Mouse (Mus musculus): Measurements from ENCODE around the gene Ankrd13a.

Gene Ankrd13a

DNA sequence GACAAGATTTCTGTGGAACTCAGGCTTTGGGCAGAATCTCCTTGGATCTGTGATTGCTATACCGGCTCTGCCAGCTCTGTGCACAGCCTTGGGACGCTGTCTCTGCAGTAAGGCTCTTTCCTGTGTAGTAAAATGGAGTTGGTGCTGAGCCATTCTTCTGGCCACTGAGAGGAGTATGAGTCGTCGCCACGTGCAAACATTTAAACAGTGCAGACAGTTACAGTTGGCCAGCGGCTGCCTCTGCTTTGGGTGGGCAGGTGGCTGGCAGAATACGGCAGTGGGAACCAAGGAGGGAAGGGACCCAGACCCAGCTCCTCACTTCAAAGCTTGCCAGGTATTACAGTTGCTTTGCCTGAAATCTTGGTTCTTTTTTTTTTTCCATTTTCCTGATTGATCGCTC lies 22.8 kb downstream of the Ankrd13a start:
- ATAC-seq (ENCODE audit: low TSS enrichment): 0 out of 2 replicates have a peak, but pooled peaks have one; percentile 11

DNA sequence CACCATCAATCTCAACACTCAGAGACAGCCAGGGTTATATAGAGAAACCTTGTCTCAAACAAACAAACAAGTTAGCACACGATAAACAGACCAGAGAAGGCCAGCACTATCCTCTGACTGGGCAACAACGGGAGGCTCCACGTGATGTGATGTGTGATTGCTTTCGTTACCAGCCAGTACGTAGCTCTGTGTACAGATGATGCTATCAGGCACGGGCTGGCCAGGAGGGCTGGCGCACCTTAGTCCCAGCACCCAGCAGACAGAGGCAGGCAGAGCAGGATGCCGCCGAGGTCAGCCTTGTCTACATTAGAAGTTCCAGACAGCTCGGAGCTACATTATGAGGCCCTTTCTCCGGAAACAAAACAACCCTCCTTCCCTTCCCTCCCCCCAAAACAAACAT lies 25.4 kb downstream of the Ankrd13a start:
- ATAC-seq (ENCODE audit: low TSS enrichment): no peak

DNA sequence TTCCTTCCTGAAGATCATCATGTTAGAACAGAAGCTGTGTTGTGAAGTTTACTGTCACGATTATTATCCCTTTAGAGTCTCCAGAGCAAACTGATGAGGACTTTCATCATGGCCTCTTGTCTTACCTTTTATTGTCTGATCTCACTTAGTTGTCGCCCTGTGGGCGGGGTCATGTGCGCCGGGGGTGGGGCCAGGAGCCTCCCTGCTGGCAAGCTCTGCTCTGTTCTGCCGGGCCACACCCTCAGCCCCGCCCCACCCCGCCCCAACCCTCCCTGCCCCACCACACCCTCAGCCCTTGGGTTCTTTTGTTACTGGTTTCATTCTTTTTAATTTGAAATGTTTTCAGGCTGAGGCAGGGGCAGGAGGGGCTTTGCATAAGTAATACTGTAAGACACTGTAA lies 26.6 kb downstream of the Ankrd13a start:
- no peak for ATAC-seq (ENCODE audit: low TSS enrichment)

DNA sequence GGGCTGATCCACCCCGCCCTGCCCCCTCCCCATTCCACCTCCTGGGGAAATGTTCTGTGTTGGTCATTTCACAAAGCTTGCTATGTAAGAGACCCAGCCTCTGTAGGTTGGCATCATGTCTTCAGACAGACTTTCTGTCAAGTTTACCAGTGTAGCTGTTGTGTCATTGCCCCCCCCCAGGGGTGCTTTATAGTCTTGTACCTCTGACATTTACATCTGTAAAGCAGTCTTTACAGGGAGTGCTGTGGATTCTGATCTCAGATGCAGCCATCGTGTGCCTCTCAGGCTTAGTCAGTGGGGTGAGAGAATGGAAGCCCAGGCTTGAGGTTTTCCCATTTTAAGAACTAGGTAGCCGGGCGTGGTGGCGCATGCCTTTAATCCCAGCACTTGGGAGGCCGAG lies 27.4 kb downstream of the Ankrd13a start:
- ATAC-seq (ENCODE audit: low TSS enrichment): no peak

DNA sequence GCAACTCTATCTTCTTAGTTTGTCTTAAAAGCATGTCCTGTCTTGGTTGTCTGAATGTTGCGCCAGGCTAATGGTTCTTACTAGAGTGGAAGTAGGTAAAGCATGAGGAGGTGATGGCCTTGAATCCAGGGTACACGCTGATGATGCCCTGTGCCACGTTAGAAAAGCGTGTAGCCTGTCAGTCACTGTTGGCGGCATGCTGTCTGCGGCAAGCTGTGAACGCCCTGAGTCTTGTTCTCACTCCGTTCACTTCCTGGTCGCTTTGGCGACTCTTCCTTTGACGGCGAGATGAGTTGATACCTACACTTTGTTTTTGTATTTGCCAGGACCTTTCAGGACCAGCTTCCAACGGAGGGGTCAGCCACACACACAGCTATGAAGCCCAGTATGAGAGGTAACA lies 28.8 kb downstream of the Ankrd13a start:
- ATAC-seq (ENCODE audit: low TSS enrichment): no peak

DNA sequence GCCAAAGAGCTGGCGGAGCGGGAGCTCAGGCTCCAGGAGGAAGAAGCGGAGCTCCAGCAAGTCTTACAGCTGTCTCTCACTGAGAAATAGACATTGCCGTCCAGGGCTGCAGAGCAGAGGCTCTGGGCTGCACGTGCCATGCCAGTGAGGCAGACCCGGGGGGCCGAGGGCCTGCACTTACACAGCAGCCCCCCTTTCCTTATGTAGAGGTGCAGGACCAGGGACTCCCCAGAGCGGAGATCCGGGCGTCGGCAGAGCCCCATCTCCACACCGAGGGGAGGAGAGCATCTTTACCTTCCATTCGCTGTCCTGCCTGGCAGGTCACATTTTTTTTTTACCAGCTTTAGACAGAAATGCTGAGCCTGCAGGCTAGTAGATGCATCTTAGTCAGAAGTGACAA lies 29.9 kb downstream of the Ankrd13a start:
- ATAC-seq (ENCODE audit: low TSS enrichment): no peak

DNA sequence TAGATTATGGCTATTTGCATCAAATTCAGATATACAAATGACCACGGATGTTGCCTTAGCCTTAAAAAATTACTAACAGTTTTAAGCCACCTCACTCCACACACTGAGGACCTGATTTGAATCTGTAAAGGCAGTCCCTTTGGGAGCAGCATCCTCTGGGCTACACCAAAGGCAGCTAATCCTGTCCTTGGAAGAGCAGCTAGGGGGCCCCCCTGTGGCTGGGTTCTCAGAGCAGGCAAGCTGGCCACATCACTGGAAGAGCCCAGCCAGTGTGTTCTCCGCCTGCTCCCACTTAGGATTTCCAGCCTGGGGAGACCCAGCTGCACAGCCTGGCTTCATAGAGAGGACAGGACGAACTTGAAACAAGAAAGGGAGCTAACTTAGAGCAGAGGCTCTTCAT lies 30.5 kb downstream of the Ankrd13a start:
- ATAC-seq (ENCODE audit: low TSS enrichment): peak; percentile 88

DNA sequence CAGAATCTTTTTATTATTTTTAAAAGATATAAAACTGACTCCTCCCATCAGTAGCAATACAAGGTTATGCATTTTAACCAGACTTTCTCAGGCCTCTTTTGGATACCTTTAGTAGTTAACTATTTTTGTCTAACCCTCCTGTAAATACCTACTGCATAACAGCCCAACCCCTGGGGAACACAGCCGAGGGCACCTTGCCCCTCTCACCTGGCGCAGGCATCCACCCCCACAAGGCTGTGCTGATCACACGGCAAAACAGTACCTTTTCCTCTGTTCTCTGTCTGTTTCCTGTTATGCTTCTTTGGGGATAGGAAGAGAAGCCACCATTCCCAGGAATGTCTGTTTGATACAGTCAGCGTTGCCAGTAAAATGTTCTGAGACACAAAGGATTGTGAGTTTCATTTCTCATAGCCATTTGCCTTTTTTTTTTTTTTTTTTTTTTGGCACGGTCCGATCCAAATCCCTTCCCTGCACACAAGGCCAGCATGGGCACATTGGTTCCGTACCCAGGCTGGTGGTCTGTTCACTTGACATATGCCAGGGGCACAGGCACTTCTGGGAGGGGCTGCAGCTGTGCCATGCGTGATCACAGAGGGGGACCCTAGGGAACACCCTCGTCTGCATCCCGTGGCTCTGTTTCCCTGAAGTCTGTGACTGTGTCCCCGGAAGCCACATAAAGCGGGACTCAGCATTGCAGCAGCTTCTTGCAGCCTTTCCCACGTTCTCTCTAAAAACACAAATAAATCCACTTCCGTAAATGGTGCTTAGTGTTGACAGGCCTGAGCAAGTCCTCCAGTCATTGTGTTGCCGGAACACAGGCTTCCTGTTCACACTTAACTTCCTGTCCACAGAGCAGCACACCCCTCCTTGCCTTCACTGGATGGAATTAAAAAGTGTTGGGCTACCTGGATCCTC lies 31.2 kb downstream of the Ankrd13a start:
- ATAC-seq (ENCODE audit: low TSS enrichment): no peak

DNA sequence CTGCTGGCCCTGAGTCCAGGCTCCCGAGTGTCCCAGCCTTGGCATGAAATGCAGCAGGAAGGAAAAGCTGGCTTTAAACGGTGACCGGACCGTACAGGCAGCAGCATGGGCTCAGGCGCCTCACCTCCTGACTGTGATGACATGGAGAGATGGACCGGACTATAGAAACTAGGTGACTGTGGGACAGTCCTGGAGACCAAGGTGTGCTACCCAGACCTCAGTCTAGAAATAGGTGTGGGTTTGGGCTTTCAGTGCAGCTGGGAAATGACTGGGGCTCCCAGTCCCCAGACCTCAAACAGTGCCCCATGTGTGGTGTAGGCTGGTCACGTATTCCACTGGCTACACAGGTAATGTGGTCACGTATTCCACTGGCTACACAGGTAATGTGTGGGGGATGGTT lies 32.2 kb downstream of the Ankrd13a start:
- ATAC-seq (ENCODE audit: low TSS enrichment): no peak

DNA sequence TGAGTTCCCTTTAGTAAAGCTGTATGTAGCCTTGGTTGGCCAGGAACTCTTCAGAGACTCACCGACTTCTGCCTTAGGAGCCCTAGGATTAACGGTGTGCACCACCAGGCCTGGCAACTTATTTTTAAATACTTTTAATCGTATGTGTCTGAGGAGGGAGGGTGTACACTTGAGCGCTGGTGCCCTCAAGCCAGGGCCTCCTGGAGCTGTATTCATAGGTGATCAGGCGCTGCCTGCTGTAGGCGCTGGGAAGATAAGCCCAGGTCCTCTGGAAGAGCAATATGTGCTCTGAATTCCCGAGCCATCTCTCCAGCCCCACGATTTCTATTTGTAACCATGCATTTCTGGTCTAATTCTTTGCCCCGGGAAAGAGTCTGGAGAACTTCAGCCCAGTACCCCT lies 32.6 kb downstream of the Ankrd13a start:
- no peak for ATAC-seq (ENCODE audit: low TSS enrichment)

DNA sequence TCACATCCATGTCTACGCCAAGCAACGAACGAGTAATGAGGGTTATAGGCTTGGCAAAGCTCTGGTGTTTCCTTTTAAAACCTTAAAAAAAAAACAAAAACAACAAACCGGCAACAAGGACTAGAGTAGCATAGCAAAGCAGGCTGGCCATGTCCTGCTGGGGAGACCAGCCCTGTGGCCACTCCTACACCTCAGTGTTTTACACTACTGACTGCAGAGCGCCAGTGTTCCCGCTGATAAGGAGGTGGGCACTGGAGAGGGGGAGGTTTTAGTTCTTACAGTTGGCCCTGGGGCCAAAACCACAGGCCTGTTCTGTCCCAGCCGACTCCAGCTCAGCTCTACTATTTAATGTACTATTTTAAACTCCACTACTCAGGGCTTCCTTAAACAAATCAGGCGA lies 33.0 kb downstream of the Ankrd13a start:
- no peak for ATAC-seq (ENCODE audit: low TSS enrichment)

DNA sequence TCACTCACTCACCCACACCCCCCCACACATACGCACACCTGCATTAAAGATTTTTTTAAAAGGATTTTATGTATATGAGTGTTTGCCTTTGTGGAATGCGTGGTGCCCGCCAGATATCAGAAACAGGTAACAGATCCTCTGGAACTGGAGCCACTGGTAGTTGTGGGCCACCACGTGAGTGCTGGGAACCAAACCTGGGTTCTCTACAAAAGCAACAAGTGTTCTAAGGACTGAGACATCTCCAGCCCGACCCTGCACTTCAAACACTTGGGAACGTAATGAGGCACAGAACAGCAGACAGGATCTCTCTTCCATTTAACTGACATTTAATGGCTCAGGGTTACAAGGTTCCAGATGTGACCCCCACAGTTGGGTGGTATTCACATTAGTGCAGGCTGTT lies 33.4 kb downstream of the Ankrd13a start:
- ATAC-seq (ENCODE audit: low TSS enrichment): no peak

DNA sequence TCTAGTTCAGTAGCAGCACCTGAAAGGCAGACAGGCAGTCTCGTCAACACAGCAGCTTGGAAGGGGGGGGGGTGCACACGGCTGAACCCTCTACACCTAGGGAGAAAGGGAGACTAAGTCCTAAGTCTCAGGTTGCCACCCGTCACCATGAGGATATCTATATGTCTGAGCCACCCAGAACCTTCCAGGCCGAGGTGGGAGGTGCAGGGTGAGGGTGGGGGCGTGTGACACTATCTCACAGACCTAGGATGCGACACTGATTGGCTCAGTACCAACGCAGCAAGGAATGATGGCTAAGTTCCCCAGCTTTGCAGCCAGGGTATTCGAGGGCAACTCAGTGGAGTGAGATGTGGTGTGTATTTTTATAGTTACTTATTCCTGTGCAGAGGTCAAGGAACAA lies 33.9 kb downstream of the Ankrd13a start:
- ATAC-seq (ENCODE audit: low TSS enrichment): no peak

DNA sequence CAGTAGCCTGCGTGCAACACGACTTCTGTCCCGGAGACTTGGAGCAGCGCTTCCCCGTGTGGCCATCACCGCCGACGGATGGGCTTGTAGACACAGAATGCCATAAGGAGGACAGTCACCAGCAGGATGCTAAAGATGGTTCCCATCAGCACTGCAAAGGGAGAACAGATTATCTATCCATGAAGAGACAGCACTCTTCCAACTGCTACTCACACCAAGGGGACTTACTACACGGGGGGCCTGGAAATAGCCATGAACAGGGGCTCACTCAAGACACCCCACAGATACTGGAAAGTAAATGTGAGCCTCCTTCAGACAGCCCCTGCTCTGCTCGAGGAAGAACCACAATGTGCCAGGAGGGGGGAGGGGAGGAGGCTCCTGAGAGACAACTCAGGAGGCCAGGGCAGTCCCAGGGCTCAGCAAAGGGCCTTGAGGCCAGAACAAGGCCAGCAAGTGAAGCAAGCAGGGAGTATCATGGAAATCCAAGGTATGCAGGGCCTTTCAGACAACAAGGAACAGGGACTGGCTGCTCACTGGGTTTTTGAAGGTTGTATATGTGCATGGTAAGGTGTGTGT lies 34.8 kb downstream of the Ankrd13a start:
- ATAC-seq (ENCODE audit: low TSS enrichment): no peak

DNA sequence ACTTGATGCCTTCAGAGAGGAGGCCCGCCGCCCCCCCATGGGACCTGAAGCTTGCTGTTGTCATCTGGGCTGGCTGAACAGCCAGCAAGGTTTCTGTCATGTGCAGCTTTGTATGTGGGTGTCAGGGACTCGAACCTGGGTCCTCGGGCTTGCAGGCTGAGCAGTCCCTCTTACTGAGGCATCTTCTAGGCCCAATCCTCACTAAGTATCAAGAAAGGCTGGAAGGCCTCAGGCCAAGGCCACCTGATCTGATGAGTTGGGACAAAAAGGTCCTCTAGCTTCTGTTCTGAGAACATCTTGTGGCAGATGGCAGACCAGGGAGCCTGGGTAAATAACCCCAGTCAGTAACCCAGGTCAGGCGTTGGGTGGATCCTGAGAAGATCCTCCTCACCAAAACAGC lies 35.3 kb downstream of the Ankrd13a start:
- ATAC-seq (ENCODE audit: low TSS enrichment): no peak

DNA sequence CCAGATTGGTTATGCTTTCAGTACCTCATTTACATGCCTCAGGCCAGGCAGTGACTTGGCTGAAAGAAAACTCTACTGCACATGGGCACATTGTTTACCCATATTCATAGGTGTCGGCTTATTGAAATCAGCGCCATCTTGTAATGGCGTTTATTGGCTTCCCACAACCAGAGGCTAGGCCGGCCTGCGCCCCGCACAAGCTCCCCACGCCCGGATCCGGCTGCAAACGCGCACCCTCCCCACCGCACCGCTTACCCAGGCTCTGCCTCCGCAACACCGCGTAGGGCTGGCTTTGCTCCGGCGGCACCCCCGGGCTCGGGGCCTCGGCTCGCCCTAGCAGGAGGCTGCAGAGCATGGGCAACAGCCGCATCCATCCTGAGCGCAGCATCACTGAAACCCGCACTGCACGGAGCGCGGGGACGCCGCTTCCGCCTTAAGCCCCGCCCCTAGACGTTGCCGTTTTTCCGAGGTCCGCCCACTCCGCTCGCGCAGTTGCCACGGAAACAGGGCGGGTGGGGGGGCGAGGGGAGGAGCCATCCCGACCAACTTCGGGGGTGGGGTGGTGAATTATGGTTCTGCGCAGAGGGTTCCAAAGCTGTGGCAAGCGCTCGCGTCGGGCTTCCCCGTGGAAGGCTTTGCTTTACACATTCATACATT lies 39.2 kb downstream of the Ankrd13a start:
- ATAC-seq (ENCODE audit: low TSS enrichment): peak; percentile 96

DNA sequence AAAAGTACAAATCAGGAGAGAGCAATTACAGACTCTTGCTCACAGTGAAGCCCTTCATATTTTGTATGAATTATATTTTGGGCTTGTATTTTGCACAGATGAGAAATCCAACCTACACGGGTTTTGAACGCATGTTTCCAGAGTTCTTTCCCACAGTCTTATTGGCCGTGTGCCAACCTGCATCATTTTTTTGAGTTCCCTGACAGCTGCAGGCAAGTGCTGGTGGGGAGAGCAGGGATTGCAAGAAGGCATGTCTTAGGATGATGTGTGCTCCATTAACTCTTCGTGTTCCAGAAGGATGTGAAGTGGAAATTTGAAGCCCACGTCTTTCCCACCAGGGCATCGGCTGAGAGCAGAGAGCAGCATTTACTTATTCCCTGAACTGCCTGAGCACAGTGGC lies 42.1 kb downstream of the Ankrd13a start:
- no peak for ATAC-seq (ENCODE audit: low TSS enrichment)

DNA sequence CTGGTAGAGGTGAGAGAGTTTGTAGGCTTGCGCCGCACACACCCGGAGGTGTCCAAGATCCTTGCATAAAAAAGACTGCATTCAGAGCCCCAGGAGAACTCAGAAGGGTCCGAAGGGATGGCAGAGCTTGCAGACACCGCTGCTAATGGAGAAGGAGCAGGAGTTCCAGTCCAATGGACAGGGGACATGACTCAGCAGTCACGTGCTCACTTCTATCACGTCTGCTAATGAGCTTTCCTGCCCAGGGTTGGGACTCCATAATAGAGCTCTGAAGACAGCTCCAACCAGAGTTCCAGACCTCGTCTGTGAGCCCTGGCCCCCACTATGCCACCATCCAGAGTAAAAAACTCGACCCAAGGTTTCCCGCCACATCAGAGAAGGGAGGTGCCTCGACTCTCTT lies 43.6 kb downstream of the Ankrd13a start:
- ATAC-seq (ENCODE audit: low TSS enrichment): no peak

DNA sequence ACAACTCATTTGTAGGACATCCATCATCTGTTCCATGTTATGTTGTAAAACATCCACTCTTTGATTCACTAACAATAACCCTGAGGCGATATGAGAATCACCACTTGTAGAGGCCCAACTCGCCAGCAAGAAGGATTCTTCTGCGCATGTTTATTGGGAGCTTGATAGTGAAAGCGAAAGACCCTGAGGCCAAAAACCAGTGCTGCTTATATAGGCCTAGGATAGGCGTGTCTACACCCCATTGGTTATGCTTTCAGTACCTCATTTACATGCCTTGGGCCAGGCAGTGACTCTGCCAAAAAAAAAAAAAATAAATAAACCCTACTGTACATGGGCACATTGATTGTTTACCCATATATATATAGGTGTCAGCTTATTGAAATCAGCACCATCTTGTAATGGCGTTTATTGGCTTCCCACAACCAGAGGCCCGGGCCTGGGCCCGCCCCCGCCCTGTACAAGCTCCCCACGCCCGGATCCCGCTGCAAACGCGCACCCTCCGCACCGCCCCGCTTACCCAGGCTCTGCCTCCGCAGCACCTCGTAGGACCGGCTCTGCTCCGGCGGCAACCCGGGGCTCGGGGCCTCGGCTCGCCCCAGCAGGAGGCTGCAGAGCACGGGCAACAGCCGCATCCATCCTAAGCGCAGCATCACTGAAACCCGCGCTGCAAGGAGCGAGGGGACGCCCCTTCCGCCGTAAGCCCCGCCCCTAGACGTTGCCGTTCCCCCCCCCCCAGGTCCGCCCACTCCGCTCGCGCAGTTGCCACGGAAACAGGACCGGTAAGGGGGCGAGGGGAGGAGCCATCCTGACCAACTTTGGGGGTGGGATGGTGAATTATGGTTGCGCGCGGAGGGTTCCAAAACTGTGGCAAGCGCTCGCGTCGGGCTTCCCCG lies 48.6 kb downstream of the Ankrd13a start, which contains the start of gene 1500011B03Rik:
Gene 1500011B03Rik, minus strand, starts transcription at position 673 of the 893 bp plus-strand sequence.
- ATAC-seq (ENCODE audit: low TSS enrichment): peak; percentile 82

DNA sequence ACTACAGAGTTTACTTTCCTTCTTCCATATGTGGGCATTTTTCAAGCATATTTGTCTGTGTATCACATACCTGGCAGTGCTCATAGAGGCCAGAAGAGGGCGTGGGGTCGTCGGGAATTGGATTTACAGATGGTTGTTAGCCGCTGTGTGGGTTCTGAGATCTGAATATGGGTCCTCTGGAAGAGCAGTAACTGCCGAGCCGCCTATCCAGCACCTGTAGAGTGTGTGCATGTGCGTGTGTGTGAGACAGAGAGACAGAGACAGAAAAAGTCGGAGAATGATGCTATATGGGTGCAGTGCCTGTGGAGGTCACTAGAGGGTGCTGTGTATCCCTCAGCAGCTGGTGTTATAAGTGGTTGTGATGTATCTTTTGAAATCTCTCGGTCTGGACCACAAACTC lies 49.7 kb downstream of the Ankrd13a start:
- peak; percentile 22; the same call in 1 of the 2 replicates for ATAC-seq (ENCODE audit: low TSS enrichment)

DNA sequence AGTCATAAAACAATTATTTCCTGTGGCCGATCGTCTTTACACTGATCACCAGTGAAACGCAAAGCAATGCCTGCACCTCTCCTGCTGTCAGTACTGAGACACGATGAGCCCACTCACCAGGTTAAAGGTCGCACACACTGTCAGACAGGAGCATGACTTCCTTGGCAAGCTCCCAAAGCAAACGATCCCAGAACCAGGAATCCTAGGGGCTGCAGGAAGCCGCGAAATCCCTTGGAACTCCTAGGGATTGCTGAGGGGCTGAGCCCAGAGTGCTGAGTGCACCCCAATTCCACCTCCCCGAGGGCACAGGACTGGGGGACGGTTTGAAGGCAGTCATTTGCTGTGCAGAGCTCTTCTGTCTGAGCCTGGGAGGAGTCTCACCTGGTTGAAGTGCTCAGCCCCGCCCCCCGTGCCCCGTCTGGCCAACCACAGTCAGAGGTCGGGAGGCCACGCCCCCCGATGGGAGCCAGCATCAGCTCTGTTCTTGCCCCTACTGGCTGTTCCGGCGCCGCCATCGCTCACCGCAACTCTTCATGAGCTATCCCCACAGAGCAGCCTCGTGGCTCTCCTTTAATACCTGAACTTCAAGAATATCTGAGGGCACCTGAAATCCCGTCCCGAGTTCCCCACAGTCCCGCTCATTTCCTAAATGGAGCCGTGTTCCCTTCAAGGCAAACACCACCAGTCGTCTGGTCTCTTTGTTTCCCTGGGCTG lies 51.7 kb downstream of the Ankrd13a start:
- peak; percentile 70; the same call in 1 of the 2 replicates for ATAC-seq (ENCODE audit: low TSS enrichment)

Data from frontal cortex, adult (tissue).